Mouse (Mus musculus) midbrain, embryonic 13.5 days (tissue): Measurements from ENCODE around the gene Usp25. TPM values are rescaled to one million over a fixed set of nuclear protein-coding genes. Genes with fewer than 3 reads are reported as not detected.

Experiments
- ATAC-seq: fragments of 200-750 bp; cut with Nextera tagmentation; 2 replicates; pipeline ENCODE4 v1.8.0; 2017; ENCODE audit warnings: mild to moderate bottlenecking, moderate TSS enrichment, moderate library complexity
- H3K27ac ChIP-seq: fragments of 300-500 bp; sonication (generic); 2 replicates; pipeline ENCODE4 v1.5.1; 2015; ENCODE audit warnings: inconsistent platforms, mild to moderate bottlenecking, moderate library complexity
- H3K27me3 ChIP-seq: fragments of 300-500 bp; sonication (generic); 2 replicates; pipeline ENCODE4 v1.6.1; 2015; ENCODE audit warnings: mild to moderate bottlenecking, inconsistent platforms
- H3K36me3 ChIP-seq: fragments of 300-500 bp; sonication (generic); 2 replicates; pipeline ENCODE4 v1.6.1; 2015; ENCODE audit warnings: mild to moderate bottlenecking, inconsistent platforms
- H3K4me1 ChIP-seq: fragments of 300-500 bp; sonication (generic); replicated peaks from 2 replicates; pipeline ENCODE4 v1.6.1; 2015; ENCODE audit warnings: inconsistent platforms
- H3K4me2 ChIP-seq: fragments of 300-500 bp; sonication (generic); replicated peaks from 2 replicates; pipeline ENCODE4 v1.6.1; 2015; ENCODE audit warnings: moderate library complexity, mild to moderate bottlenecking, inconsistent platforms
- H3K4me3 ChIP-seq: fragments of 300-500 bp; sonication (generic); replicated peaks from 2 replicates; pipeline ENCODE4 v1.5.1; 2015; ENCODE audit warnings: mild to moderate bottlenecking, inconsistent platforms
- H3K9ac ChIP-seq: fragments of 300-500 bp; sonication (generic); replicated peaks from 2 replicates; pipeline ENCODE4 v1.6.1; 2015; ENCODE audit warnings: mild to moderate bottlenecking, inconsistent platforms
- H3K9me3 ChIP-seq: fragments of 300-500 bp; sonication (generic); 2 replicates; pipeline ENCODE4 v1.6.1; 2016; ENCODE audit warnings: mild to moderate bottlenecking, inconsistent platforms
- WGBS: fragments of 180-500 bp; shearing (Covaris S2); methylation state at CpG from one replicate; pipeline ENCODE4 v1.1.7; 2015; 5-methylcytosine and 5-hydroxymethylcytosine counted together
- polyA plus RNA-seq: library from polyadenylated mRNA; unstranded; fragments of >200 nt; fragmentation: Nextera tagmentation; extraction: Ambion mirVana; gene quantifications from 2 replicates; pipeline ENCODE4 v1.2.1, GENCODE M21; 2015

Usp25 gene
- polyA plus RNA-seq, 1 experiment from 2014 or later: 10.1 TPM

- H3K4me3 ChIP-seq: no peak overlapping the region
- H3K4me2 ChIP-seq: no peak overlapping the region
- H3K36me3 ChIP-seq: no peaks in the 10 kb centered on the region
- H3K9me3 ChIP-seq: no peaks in the 10 kb centered on the region
- H3K4me1 ChIP-seq: peaks cover 31% of the 10 kb centered on the region
- no peak overlapping the region for H3K9ac ChIP-seq
- ATAC-seq: no peak
- H3K27me3 ChIP-seq: no peaks in the 10 kb centered on the region
- no peak overlapping the region for H3K27ac ChIP-seq
- 69% methylated on average over 7 of the region's 7 CpGs for WGBS
Observed at GRCm38 (mm10) chr16:77017931-77018330, 4.4 kb downstream of the Usp25 start.

- no peak overlapping the region for H3K27ac ChIP-seq
- peaks cover 11% of the 10 kb centered on the region for H3K36me3 ChIP-seq
- H3K4me1 ChIP-seq: peaks cover 21% of the 10 kb centered on the region
- no peak overlapping the region for H3K9ac ChIP-seq
- no peak overlapping the region for H3K4me2 ChIP-seq
- peaks cover 10% of the 10 kb centered on the region; the same call in 1 of the 2 replicates for H3K9me3 ChIP-seq
- 0 out of 2 replicates have a peak, but pooled peaks have one; percentile 43 for ATAC-seq
- H3K4me3 ChIP-seq: no peak overlapping the region
- no peaks in the 10 kb centered on the region for H3K27me3 ChIP-seq
- 63% methylated on average over 3 of the region's 3 CpGs for WGBS
Observed at GRCm38 (mm10) chr16:77020190-77020589, 6.7 kb downstream of the Usp25 start.

GRCm38 (mm10) chr16:77023627-77024379 is 10.3 kb downstream of the Usp25 start:
- H3K27me3 ChIP-seq: no peaks in the 10 kb centered on the region
- peaks cover 18% of the 10 kb centered on the region for H3K36me3 ChIP-seq
- no peak overlapping the region for H3K4me2 ChIP-seq
- H3K9me3 ChIP-seq: peaks cover 15% of the 10 kb centered on the region; the same call in 1 of the 2 replicates
- no peak overlapping the region for H3K9ac ChIP-seq
- peaks cover 17% of the 10 kb centered on the region for H3K4me1 ChIP-seq
- no peak overlapping the region for H3K4me3 ChIP-seq
- no peak overlapping the region for H3K27ac ChIP-seq
- 94% methylated on average over 7 of the region's 7 CpGs for WGBS
- ATAC-seq: no peak

- H3K36me3 ChIP-seq: peaks cover 18% of the 10 kb centered on the region
- no peak overlapping the region for H3K27ac ChIP-seq
- no peaks in the 10 kb centered on the region for H3K27me3 ChIP-seq
- no peak overlapping the region for H3K9ac ChIP-seq
- H3K4me1 ChIP-seq: peaks cover 19% of the 10 kb centered on the region
- H3K9me3 ChIP-seq: peaks cover 15% of the 10 kb centered on the region; the same call in 1 of the 2 replicates
- no peak overlapping the region for H3K4me2 ChIP-seq
- H3K4me3 ChIP-seq: no peak overlapping the region
- no peak for ATAC-seq
- WGBS: 95% methylated on average over 4 of the region's 4 CpGs
Observed at GRCm38 (mm10) chr16:77026099-77026498, 12.6 kb downstream of the Usp25 start.

- Histone ChIP-seq H3K27ac (no peak overlapping the region), H3K9me3 (peaks cover 15% of the 10 kb centered on the region; the same call in 1 of the 2 replicates), H3K9ac (no peak overlapping the region), H3K27me3 (no peaks in the 10 kb centered on the region), H3K4me1 (peaks cover 19% of the 10 kb centered on the region), H3K36me3 (peaks cover 18% of the 10 kb centered on the region), H3K4me3 (no peak overlapping the region), H3K4me2 (no peak overlapping the region)
- 93% methylated on average over 6 of the region's 6 CpGs for WGBS
- no peak for ATAC-seq
Observed at GRCm38 (mm10) chr16:77026933-77027332, 13.4 kb downstream of the Usp25 start.

GRCm38 (mm10) chr16:77027976-77028686 is 14.6 kb downstream of the Usp25 start:
- H3K36me3 ChIP-seq: peaks cover 18% of the 10 kb centered on the region
- peaks cover 19% of the 10 kb centered on the region for H3K4me1 ChIP-seq
- H3K9me3 ChIP-seq: peaks cover 15% of the 10 kb centered on the region; the same call in 1 of the 2 replicates
- H3K4me2 ChIP-seq: no peak overlapping the region
- H3K4me3 ChIP-seq: no peak overlapping the region
- ATAC-seq: no peak
- WGBS: 87% methylated on average over 14 of the region's 14 CpGs
- H3K9ac ChIP-seq: no peak overlapping the region
- no peak overlapping the region for H3K27ac ChIP-seq
- H3K27me3 ChIP-seq: no peaks in the 10 kb centered on the region

GRCm38 (mm10) chr16:77028687-77029417 is 15.3 kb downstream of the Usp25 start:
- 0 out of 2 replicates have a peak overlapping the region, but pooled peaks have one; percentile 19 for H3K27ac ChIP-seq
- H3K9me3 ChIP-seq: peaks cover 15% of the 10 kb centered on the region; the same call in 1 of the 2 replicates
- H3K9ac ChIP-seq: no peak overlapping the region
- peaks cover 18% of the 10 kb centered on the region for H3K36me3 ChIP-seq
- 0 out of 2 replicates have a peak, but pooled peaks have one; percentile 17 for ATAC-seq
- no peaks in the 10 kb centered on the region for H3K27me3 ChIP-seq
- no peak overlapping the region for H3K4me2 ChIP-seq
- no peak overlapping the region for H3K4me3 ChIP-seq
- WGBS: 78% methylated on average over 10 of the region's 10 CpGs
- H3K4me1 ChIP-seq: peaks cover 19% of the 10 kb centered on the region

- Histone ChIP-seq H3K4me1 (peaks cover 19% of the 10 kb centered on the region), H3K27me3 (no peaks in the 10 kb centered on the region), H3K36me3 (peaks cover 7% of the 10 kb centered on the region), H3K4me3 (no peak overlapping the region), H3K27ac (no peak overlapping the region; the same call in 1 of the 2 replicates), H3K9ac (no peak overlapping the region), H3K4me2 (no peak overlapping the region), H3K9me3 (0 out of 2 replicates have a peak, but pooled peaks cover 3% of the 10 kb centered on the region)
- no peak for ATAC-seq
- 66% methylated on average over 2 of the region's 2 CpGs for WGBS
Observed at GRCm38 (mm10) chr16:77030435-77030834, 16.9 kb downstream of the Usp25 start.

GRCm38 (mm10) chr16:77034329-77034728 is 20.8 kb downstream of the Usp25 start:
- no peak for ATAC-seq
- Histone ChIP-seq H3K4me3 (no peak overlapping the region), H3K27ac (no peak overlapping the region), H3K4me2 (no peak overlapping the region), H3K9me3 (no peaks in the 10 kb centered on the region), H3K9ac (no peak overlapping the region), H3K4me1 (peaks cover 11% of the 10 kb centered on the region), H3K27me3 (no peaks in the 10 kb centered on the region), H3K36me3 (0 out of 2 replicates have a peak, but pooled peaks cover 12% of the 10 kb centered on the region)
- WGBS: 90% methylated on average over 5 of the region's 5 CpGs

GRCm38 (mm10) chr16:77034751-77035150 is 21.2 kb downstream of the Usp25 start:
- Histone ChIP-seq H3K4me3 (no peak overlapping the region), H3K4me2 (no peak overlapping the region), H3K27ac (no peak overlapping the region), H3K9me3 (no peaks in the 10 kb centered on the region), H3K36me3 (0 out of 2 replicates have a peak, but pooled peaks cover 13% of the 10 kb centered on the region), H3K4me1 (peaks cover 10% of the 10 kb centered on the region), H3K27me3 (no peaks in the 10 kb centered on the region), H3K9ac (no peak overlapping the region)
- WGBS: 92% methylated on average over 8 of the region's 8 CpGs
- ATAC-seq: no peak

GRCm38 (mm10) chr16:77041573-77041972 is 28.1 kb downstream of the Usp25 start:
- Histone ChIP-seq H3K4me3 (no peak overlapping the region), H3K27ac (no peak overlapping the region), H3K4me2 (no peak overlapping the region), H3K9ac (no peak overlapping the region), H3K4me1 (no peaks in the 10 kb centered on the region), H3K36me3 (0 out of 2 replicates have a peak, but pooled peaks cover 11% of the 10 kb centered on the region), H3K9me3 (no peaks in the 10 kb centered on the region), H3K27me3 (no peaks in the 10 kb centered on the region)
- ATAC-seq: no peak
- 89% methylated on average over 5 of the region's 5 CpGs for WGBS
